Mouse (Mus musculus): ENCODE data around the gene Hoxc10.

Gene Hoxc10

DNA sequence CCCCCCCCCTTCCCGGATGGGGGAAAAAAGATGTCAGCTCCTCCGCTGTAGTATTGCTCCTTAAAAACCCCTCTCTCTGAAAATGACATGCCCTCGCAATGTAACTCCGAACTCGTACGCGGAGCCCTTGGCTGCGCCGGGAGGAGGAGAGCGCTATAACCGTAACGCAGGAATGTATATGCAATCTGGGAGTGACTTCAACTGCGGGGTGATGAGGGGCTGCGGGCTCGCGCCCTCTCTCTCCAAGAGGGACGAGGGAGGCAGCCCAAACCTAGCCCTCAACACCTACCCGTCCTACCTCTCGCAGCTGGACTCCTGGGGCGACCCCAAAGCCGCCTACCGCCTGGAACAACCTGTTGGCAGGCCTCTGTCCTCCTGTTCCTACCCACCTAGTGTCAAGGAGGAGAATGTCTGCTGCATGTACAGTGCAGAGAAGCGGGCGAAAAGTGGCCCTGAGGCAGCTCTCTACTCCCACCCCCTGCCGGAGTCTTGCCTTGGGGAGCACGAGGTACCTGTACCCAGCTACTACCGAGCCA, at the start of gene Hoxc10:
Hoxc10 (plus strand) TSS at position 21 of the 536 bp plus-strand sequence.
- DNase-seq = no peak

GRCm38 (mm10) chr15:102917972-102918572, 48.5 kb upstream of the Hoxc10 start:
- no peak for DNase-seq

DNA sequence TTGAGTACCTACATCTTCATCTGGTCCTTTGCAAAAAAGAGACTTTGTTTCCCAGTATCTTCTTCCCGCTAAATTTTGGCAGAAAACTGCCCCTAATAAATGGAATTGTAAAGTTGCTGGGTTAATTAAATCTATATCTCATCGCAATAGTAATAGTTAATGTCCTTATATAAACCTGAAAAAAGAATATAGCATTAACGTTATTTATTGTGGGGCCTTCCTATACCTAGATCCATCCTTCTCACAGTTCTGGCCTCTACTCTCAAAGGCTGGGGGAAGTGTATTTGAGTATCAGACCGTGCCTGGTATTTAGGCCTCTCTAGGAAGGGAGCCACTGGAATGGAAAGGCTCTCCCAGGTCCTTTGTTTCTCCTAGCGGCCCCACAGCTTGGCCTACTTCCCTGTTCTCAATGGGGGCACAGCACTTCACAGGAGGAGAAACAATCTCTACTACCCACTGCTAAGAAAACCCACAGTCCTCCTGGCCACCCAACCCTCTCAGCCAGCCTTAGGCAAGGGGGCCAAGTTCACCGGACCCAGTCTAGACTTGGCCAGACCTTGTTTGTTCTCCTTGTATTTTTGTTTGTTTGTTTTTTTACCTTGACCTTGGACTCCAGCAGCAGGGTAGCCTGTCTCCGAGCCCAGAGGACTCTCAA, 47.9 kb upstream of the Hoxc10 start:
- DNase-seq = no peak

DNA sequence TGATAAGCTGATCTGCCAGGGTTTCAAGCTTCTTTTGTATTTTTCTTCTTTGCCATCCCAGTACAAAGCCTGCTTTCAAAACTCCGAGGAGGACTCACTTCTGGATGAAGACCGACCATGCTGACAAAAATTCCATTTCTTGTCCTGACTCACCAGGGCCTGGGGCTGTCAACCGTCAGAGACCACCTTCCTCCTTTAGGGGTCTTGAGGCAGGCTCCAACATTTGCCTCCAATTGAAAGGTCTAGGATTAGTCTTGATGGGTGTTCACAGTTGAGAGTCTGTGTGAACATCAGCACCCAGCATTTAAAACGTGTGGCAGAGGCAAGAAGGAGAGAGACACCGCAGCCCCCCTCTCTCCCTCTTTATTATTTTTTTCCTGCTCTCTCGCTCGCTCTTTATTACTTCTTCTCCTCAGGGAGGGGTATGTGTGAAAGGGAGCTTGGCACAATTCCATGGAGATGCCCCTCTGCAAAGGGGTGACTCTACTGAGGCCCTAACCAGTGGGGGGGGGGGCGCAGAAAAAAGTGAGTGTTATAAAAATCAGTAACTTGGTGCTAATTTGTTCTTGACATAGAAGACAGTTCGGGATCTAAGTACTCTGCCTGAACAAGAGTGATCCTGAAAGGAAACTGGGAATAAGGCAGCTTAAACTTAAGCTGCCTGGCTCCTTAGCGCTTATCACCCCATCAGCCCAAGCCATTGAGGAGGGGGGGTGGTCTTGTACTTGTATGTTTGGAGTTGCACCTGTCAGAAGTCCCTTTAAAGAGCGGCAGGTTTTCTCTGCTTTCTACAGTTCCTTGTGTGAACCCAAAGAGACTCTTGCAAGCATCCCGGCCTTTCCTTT, 47.0 kb upstream of the Hoxc10 start:
- no peak for DNase-seq

- DNase-seq = no peak
Measured at GRCm38 (mm10) chr15:102920619-102921018, 46.0 kb upstream of the Hoxc10 start.

- DNase-seq = no peak
Measured at GRCm38 (mm10) chr15:102921053-102922011, 45.3 kb upstream of the Hoxc10 start, which contains the start of gene Hoxc13. Hoxc13 (plus strand) TSS chr15:102921103.

GRCm38 (mm10) chr15:102922012-102922362, 44.6 kb upstream of the Hoxc10 start:
- no peak for DNase-seq

DNA sequence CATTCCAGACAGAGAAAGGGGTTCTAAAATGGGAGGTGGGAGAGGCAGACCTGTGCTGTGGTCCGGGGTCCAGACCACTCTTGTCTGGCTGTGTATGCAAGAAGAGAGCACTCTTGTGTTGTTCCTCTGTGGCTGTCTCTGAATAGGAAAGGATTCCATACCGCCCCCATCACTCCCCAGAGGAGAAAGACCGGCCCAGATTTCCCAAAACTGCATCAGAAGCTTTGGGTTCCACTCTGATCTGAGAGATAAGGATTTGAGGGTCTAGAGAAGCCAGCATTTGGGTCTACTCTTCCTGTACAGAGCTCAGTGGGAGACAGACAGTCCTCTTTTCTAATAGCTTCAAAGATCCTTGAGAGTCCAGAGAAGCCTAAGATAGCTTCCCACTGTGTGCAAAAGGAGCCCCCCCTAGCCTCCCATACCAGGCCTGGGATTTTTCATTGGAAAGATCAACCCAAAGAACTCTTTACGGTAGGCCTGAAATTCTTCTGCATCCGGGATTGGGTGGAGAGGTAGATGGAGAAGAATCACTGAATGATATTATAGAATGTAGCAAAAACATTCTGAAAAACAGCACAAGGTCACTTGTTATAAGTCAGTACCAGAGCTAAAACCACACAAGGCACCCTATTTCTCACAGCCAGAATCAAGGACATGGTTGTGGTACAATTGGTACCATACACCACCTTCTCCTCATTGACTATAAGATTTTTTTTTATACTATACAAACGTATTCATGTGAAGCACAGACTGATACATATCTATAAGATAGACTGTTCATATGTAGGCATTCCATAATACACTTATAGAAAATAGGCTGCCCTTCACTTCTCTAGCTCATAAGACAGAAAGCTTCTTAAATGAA, 43.7 kb upstream of the Hoxc10 start:
- no peak for DNase-seq

- no peak for DNase-seq
Measured at GRCm38 (mm10) chr15:102927032-102927645, 39.5 kb upstream of the Hoxc10 start.

- no peak for DNase-seq
Measured at GRCm38 (mm10) chr15:102931706-102932358, 34.8 kb upstream of the Hoxc10 start.

- no peak for DNase-seq
Measured at GRCm38 (mm10) chr15:102934438-102934837, 32.2 kb upstream of the Hoxc10 start.

- no peak for DNase-seq
Measured at GRCm38 (mm10) chr15:102934897-102935296, 31.7 kb upstream of the Hoxc10 start.

DNA sequence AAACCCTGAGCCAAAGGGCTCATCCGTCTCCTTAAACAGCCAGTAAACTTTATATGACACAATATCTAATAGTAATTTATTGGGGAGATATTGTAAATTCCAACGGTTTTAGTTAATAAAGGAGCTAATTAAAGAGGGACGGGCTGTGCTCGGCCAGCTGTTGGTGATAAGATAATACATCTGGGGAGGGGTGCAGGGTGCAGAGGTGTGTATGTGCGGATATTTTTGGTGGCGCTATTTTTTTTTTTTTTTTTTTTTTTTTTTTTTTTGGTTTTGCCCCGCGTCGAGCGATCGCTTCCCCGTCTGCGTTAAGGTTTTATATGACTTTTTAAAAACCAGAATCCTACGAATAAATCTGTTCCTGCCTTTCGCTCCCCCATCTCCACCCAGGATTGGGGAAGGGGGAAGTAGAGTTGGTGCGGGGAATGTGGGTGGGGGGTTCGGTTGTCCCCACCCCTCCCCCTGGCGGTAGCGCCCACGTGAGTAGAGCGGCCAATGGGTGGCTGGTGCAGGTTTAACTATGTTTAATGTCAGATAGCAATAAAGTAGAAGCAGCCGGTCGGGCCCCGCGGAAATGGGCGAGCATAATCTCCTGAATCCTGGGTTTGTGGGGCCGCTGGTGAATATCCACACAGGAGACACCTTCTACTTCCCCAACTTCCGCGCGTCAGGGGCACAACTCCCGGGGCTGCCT, 30.2 kb upstream of the Hoxc10 start, which contains the start of gene Hoxc12:
Hoxc12 (plus strand) TSS at position 479 of the 694 bp plus-strand sequence.
- DNase-seq = no peak

- no peak for DNase-seq
Measured at GRCm38 (mm10) chr15:102937036-102937666, 29.4 kb upstream of the Hoxc10 start.

- no peak for DNase-seq
Measured at GRCm38 (mm10) chr15:102939256-102940155, 27.1 kb upstream of the Hoxc10 start.

DNA sequence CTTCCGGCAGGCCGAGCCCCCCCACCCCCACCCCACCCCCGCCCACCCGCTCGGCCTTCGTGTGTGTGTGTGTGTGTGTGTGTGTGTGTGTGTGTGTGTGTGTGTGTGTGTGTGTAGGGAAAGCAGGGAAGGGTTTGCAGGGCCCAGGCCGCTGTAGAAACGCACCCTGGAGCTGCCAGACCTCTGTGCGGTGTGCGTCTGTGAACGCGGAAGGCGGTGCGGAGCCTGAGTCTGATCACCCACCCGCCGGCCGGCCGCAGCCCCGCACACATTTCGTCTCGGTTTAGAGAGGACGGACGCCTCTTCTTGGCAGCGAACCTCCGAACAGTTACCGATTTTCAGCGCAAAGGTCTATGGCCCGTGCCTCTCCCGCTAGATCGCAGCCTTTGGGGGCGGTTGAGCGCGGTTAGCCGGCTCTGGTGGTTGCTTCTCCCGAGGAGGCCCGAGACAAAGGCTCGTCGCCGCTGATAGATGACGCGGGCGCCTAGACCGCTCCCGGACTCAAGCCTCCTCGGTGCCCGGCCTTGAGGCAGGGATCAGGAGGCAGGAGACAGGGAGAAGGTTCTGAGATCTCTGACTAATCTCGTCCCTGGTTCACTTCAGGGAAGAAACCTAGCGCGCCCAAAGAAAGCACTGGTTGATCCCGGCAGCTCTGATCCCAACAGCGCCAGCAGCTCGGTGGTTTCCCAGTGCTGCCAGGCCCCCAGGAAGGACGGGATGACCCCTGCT, 23.7 kb upstream of the Hoxc10 start:
- no peak for DNase-seq

- DNase-seq = no peak
Measured at GRCm38 (mm10) chr15:102943468-102943813, 23.2 kb upstream of the Hoxc10 start.

Data from cerebellum, adult 9-10 months (tissue).